Mouse (Mus musculus) small intestine, adult 2 months (tissue): ENCODE results near the gene Prps1l3.

Source experiments
- CTCF ChIP-seq: fragments of 200-500 bp; IDR thresholded peaks from 2 replicates; pipeline ENCODE4 v1.5.1; 2012; ENCODE audit warnings: low read depth, mild to moderate bottlenecking, control low read depth, inconsistent platforms, low read length, moderate library complexity, mixed read lengths; ENCODE audit not compliant: insufficient replicate concordance, insufficient read length; ENCODE audit errors: extremely low read depth
- POLR2A ChIP-seq: fragments of 200-500 bp; IDR thresholded peaks from 2 replicates; pipeline ENCODE4 v1.6.1; 2012; ENCODE audit warnings: low read depth, mild to moderate bottlenecking, control low read depth, inconsistent platforms, low read length, moderate library complexity

DNA sequence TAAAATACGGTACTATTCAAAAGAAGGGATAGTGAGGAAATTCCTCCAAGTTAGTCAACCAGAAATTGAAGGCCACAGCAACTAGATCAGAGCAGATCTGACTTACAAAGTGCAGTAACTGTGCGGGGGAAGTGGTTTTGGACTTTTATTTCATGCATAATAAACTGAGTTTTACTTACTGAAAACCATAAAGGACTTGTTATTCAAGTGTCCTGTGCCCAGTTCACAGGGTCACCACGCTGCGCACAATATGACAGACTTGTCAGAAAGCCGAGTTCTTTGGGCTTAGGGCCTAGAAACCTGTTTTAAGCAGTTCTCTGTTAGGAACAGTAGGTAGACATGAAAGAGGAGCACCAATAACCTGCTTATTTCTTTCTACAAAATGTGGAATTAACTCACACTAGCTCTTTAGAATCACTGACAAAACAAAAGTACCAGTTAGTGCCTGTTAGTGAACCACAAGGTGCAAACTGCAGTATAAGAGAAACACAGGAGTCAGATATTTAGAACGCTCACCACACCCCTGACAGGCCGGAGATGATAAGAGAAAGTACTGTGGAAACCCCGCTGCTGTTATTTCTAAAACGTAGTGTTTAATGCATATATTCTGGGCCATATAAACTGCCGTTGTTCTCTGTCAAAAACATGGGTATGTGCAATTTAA, 32.7 kb upstream of the Prps1l3 start, which contains the start of gene Slc25a21:
- TF ChIP-seq CTCF, result no peak
- no peak for TF ChIP-seq POLR2A
